Mouse (Mus musculus) megakaryocyte, embryonic 14.5 days (primary cell): ENCODE data around the gene Col1a1.

Experiments used
- FLI1 ChIP-seq: IDR thresholded peaks from 2 replicates; pipeline ENCODE4 v1.6.1; 2012; ENCODE audit warnings: low read length, inconsistent platforms, mixed read lengths
- GATA1 ChIP-seq: IDR thresholded peaks from 3 replicates; pipeline ENCODE4 v1.6.1; 2012; ENCODE audit warnings: mixed read lengths, low read length, inconsistent platforms, borderline replicate concordance

DNA sequence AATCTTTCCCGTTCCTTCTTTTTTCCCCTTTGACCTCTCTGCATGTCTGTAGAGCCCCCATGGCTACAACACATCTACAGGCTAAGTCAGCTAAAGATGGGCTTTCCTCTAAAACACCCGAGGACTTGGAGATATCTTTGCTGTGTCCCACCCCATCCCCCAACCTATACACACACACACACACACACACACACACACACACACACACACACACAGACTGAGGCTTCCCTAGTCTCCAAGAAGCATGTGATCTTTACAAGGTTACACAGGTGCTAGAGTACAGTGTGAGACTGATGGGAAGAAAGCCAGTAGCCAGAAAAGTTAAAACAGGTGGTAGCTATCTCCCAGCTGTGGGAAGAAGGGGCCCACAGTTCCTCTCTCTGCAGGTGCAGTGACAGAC lies 50.4 kb downstream of the Col1a1 start:
- TF ChIP-seq GATA1 (no peak), FLI1 (no peak)
